Mouse (Mus musculus) lung, postnatal 0 days (tissue): ENCODE results near the gene Igsf21.

ENCODE experiments used
- CTCF ChIP-seq: IDR thresholded peaks from 2 replicates; pipeline ENCODE4 v1.5.1; 2016; ENCODE audit warnings: antibody characterized with exemption, mild to moderate bottlenecking
- EP300 ChIP-seq: IDR thresholded peaks from 2 replicates; pipeline ENCODE4 v1.6.1; 2016; ENCODE audit warnings: antibody characterized with exemption, mild to moderate bottlenecking, control low read depth

DNA sequence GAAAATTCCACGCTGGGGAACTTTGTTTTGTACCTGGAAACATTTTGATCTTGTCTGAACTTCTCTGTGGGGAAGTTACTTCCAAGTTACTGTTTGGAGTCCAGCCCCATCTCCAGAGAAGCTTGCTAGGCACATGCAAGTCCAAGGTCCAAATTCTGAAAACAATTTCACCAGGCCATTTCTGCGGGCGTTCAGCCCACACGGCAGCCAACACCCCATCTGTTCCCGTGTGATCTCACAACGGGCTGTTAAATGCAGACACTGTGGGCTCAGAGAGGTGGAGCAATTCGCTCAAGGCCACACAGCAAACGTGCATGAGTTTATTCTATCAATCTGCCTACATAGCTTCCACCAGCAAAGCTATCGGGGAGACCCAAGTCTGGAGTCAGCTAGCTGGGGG is 21.4 kb downstream of the Igsf21 start:
- TF ChIP-seq EP300 (no peak), CTCF (no peak)
